Mouse (Mus musculus) MEL-GATA-1-ER (cell line): ENCODE measurements around the gene Spop.
"Not testable (repeated sequence)": the region's sequence is repeated elsewhere in the genome, so short reads cannot be mapped to it uniquely, and the experiment has no call there.

Experiments used
- DNase-seq: peaks from one replicate; pipeline ENCODE4 v3.0.0-alpha.2; 2012; ENCODE audit warnings: low read depth; ENCODE audit errors: extremely low read depth

Gene Spop

DNA sequence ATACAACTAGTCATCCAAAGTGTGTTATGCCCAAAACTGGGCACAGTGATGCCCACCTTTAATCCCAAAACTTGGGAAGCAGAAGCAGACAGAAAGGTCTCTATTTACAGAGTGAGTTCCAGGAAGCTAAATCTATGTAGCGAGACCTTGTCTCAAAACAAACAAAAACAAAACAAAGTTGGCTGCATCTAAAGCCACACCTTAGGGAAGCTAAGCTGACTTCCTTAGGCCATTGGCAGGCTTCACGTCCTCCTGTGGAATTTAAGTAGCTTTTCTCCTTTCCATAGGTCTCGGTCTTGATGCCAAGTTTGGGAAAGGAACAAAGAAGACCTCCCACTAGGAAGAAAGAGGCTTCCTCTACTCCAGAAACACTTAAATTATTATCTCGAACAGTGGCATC, 22.7 kb upstream of the Spop start:
- DNase-seq = no peak

DNA sequence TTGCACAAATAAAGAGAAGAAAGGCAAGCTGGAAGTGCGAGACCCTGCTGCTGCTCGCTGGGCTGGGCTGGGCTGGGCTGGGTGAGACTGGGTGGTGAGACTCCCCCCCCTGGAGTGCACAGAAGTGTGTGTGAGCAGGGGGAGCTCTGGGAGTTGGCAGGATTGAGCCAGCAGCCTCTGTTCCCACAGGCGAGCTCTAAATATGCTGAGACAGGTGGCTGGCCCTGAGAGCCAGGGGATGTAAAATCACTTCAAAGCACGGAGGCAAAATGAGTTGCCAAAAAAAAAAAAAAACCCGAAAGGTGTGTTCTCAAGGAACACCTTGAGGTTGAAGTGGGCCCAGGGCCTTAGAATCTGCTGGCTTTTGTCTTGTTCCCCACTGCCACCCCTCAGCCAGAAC, 22.1 kb upstream of the Spop start:
- DNase-seq = no peak

DNA sequence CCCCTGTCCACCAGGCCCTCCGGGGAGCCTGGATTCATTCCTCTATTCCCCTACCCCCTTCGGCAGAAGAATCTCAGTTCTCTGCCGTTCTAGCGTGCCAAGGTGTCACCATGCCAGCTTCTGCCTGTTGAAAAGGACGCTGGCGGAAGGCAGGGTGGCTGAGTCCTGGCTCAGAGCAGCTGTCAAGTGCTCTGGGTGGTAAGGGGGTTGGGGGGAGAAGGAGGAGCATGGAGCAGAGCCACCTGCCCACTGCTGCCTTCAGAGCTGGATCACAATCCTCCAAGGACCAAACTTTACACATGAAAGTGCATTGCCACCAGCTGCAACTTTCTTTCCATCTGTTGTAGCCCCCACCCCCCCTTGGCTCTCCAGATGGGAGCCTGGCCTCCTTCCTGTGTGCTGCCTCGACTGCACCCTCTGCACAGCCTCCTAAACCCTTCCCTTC, 21.6 kb upstream of the Spop start:
- DNase-seq = no peak

DNA sequence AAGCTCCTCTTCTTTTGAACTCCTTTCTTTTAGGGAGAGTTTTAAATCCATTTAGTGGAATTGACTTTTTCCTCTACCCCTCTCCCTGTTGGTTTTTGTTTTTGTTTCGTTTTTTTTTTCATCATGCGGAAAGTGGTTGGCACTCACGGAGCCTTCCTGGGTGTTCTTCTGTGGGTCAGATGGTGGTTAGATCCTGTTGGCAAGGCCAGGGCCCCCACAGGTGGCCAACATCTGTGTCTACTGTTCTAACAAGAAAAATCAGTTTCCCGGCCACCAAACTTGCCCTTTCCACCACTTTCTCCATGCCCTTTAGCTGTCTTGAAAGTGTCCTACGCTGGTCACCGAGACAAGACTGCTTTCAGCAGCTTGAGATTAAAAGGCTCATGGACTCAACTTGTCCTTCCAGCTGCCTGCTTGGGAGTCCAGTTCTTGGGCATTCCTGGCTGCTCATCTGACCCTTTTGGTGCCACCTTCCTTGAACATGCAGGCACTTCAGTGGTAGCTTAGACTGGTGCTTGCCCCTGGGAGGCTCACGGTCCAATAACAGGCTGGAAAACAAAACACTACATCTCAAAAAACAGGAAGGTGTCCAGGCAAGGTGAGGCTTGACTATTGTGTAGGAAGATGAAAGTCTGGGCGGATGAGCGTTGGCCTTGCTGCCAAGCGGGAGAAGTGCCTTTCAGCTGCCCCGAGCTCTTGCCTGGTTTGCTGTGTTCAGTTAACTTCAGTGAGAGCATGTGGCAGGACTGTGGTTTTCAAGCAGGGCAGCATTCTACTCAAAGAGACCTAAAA, 21.0 kb upstream of the Spop start:
- DNase-seq = no peak

DNA sequence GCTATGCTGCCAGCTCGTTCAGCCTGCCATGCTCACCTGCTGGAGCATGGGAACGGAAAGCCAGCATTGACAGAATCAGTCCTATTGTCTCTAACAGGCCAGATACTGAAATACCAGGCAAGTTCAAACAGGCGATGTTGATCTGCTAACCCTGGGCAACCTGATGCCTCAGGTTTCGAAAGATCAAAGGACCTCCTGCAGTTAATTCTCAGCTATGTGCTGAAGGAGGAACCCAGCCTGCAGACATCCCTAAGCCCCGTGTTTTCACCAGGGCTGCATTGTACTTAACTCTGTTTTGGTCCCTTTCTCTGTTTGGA, 20.4 kb upstream of the Spop start:
- no peak for DNase-seq

DNA sequence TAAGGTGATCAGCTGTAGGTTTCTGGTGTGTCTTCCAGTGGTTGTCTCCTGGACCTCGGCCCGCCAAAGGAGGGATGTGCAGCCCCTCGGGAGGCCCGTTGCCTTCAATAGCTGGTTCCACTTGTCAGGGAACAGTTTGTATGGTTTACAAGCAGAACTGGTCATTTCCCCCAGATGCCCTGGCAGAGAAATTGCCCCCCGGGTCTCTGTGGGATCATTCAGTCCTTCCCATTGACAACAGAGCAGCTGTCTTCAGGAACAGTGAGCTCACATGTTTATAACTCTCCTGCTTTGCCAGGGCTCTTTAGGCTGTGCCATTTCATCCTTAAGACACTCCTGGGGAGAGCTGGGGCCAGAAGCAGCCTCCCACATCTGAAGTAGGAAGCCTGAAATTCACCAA, 19.8 kb upstream of the Spop start:
- DNase-seq = no peak

DNA sequence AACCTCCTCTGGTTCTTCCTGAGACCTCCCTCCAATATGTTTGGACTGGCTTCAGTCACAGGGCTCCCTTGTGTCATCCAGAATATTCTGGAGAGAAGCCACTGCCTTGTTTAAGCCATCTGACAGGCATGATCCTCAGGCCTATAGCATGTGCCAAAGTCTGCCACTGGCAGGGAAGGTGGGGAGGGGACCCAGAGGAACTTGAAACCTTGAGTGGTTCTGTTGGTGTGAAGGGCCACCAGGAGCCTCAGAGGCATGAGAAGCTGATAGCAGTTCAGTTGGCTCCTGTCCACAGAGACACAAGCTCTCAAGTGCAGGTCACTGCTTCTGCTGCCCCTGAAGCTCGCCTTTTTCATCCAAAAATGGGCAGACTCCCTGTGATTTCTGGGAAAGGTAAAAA, 17.3 kb upstream of the Spop start:
- DNase-seq = no peak

DNA sequence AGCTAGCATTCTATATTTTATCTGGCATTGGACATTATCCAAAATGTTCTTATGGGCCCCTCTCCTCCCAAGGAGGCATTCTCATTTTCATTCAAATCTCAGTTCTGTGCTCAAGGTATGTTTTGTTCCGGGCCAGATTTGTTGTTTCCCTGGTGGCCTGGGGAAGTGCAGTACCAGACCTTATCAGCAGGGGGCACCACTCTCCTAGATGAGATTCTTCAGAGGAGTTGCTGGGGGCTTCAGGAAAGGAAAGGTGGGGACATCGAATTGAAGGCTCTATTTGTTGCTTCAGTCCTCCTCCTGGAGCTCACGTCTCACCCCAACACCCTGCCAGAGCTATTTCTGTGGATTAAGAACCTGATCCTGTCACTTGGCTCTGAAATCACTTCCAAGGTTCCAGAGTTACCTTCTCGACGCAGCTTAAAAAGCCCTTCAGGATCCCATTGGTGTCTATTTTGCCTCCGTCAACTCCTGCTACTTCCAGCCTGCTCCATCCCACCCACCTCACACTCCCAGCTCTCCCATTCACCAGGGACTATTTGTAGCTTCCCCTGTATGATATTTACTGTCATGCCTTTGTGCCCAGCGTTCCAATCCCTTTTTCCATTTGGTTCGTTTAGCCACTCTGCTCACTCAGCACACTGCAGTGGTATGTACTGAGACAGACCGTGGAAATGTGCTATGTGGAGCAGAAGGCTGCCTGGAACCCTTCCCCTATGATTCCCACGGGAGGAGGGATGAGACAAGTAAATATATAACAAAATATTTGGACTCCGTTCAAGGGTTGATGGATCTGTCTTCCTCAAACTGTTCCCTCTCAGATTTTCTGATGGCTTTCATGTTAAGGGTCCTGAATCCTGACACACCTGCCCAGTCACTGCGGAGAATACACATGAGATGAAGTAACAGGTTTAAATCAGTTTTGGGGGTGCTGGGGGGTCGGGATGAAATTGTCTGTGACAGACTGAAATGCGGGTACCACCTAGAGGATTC, 15.7 kb upstream of the Spop start:
- no peak for DNase-seq

DNA sequence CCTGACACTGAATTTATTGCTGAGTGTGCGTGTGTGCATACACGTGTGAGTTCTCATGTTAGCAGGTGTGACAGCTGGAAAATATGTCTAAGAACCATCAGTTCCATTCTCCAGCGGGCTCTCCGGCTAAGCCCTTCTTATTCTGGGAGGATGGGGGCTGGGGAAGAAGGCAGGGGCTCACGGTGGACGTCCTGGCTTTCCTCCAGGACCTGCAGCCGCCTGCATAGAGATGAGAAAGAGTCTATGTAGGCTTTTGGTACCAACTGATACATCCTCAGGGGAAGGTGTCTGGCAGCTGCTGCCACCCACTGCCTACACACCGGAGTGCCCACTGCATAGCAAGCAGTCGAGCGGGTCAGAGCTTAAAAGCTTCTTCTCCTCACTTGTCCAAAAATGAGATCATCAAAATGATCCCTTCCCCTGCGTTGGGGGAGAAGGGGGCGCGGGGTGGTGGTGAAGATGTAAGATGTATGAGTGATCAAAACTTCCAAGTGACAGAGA, 14.3 kb upstream of the Spop start:
- no peak for DNase-seq

DNA sequence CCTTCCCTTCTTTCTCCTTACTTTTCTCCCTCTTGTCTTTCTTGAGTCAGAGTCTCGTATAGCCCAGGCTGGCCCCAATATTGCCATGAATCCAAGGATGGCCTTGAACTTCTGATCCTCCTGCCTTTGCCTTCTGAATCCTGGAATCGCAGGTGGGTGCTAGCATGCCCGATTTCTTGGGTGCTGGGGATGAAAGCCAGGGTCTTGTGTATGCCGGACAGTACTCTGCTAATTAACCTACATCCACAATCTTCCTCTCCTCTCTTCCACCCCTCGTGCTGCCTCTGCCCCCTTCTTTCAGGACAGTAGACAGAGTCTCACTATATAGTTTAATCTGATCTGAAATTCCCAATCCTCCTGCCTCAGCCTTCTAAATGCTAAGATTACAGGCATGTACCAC, 12.3 kb upstream of the Spop start:
- DNase-seq = no peak

DNA sequence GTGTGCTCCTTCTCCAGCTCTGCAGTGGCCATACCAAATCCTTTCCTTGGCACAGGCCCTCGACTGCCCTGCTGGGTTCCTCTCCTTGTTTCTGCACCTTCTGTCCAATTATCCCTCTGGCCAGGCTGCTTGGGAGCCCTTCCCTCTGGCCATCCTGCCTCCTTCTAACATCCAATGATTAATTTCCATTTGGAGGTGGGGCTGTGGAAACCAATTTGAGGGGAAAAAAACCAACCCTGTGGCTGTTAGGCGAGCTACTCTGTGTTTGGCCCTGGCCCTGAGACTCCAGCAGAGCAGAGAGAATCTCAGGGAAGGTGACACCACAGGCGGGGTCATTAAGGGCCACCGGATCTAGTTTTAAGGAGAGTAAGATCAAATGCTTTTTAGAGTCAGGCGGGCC, 11.7 kb upstream of the Spop start:
- no peak for DNase-seq

DNA sequence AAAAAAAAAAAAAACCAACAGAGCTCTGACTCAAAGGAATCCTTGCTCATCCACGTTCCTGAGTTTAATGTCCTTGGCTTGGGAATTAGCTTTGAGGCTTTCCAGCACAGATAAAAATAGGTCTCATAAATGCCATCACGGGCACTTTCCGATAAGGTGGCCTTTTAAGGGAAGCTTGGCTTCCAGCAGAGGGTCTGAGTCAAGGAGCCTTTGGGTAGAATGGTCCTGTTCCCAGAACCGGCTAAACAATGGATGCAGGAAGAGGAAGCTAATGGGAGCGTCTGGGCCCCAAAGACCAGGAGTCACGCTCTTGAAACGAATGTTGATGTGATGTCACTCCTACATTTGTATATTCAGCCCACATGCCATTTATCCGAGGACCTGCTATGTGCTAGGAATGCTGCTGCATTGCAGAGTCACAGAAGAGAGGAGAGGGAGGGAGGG, 11.2 kb upstream of the Spop start:
- no peak for DNase-seq

DNA sequence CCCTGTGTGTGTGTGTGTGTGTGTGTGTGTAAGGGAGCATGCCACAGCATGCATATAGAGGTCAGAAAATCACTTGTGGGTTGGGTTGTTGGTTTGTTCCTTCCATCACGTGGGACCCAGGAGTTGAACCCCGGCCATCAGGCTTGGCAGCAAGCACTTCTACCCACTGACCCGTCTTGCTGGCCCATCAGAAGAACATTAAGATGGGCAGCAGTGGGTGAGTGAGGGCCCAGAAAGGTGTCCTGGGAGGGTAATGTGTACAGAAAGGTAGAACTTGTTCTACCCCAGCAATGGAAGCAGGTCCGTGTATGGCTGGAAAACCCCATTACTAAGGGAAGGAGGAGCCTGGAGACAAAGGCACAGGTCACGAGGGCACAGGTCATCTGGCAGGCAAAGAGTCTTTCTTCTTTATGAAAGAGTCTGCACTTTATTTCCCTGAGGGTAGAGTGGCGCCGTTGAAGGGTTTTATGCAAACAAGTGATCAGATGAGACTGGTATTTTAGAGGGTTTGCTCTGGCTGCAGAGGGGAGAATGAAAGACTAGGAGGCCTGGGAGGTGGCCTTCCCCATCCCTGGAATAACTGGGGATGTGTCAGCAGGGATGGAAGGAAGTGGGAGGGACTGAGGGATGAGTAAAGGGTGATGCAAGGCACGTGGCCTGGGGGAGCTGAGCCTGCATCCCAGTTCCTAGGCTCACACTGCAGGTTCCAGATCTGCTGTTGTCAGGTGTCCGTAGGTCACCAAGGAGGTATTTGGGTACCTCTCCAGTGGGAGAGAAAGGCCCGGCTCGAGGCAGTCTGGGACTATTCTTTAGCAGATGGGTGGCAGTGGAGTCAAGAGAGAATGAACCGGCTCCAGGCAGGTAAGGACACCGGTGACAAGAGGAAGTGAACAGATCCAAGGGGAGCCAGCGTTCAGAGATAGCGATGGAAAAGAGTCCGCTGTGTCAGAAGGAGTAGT, 10.2 kb upstream of the Spop start:
- DNase-seq = no peak

DNA sequence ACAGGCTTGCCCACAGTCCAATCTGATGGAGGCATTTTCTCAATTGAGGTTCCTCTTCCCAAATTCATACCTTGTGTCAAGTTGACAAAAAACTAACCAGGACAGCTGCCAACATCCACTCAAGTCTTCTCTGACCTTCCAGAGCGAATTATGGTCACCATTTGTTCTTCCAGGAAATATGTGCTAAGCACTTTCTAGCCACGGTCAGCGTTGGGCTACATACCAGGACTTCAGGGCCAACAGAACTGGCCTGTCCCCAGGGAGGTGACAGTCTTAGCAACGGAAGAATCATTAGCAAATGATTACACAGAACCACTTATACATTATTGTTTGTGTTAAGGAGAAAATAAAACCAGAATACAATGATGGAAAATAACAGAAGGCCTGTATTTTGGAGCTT, 8.1 kb upstream of the Spop start:
- no peak for DNase-seq

DNA sequence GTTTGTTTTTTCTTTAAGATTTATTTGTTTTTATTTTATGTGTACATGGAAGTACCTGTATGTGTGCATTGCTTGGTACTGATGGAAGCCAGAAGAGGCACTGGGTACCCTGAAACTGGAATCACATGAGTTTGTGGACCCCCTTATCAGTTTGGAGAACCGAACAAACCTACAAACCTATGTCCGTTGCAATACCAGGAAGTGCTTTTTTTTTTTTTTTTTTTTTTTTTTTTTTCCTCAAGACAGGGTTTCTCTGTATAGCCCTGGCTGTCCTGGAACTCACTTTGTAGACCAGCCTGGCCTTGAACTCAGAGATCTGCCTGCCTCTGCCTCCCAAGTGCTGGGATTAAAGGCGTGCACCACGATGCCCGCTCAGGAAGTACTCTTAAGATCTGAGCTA, 7.5 kb upstream of the Spop start:
- DNase-seq = not testable (repeated sequence)

DNA sequence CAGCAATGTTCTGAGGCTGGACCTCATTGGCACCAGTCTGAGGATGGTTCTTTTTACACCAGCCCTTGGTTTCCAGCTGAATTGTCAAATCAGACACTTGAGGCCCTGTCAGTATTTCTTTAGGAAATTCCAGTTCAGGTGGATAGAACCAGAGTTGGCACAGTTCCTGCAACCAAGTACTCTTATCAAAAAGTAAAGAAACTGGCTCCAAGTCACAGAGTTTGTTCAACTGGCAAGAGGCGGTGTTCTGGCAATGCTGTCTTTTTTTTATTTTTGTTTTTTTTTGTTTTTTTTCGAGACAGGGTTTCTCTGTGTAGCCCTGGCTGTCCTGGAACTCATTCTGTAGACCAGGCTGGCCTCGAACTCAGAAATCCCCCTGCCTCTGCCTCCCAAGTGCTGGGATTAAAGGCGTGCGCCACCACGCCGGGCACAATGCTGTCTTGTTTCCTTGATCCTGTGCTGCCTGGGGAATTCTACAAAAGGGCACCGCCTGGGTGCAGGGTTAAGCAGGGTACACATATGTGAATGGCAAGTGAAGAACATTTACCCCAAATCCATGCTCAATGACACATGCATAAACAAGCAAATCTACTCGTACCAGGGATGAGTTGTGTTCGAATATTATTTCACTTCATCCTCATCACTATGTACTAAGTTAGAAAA, 4.3 kb upstream of the Spop start:
- DNase-seq = no peak

DNA sequence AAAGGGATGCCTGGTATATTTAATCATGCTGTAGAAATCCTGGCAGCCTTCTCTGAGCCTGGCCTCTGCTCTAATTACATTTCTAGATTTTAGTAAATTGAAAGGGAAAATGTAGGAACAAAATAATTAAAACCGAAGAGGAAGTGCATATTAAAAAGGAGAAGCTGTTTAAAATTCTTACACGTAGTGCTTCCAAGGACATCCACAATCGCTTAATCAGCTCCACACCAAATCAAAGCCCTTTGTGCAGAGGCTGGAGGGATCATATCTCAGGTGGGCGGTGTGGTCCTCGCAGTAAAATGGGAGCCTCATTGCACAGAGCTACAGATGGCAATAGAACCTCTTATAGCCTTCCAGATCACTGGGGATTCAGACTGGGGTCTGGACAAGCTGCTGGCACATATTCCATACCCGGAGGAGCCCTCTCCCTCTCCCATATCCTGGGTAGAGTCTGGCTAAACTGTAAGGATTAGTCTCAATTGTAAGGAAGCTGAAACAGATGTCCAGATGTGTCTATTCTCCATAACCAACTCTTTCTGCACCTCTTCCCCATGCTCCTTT, 2.3 kb upstream of the Spop start:
- DNase-seq = no peak

DNA sequence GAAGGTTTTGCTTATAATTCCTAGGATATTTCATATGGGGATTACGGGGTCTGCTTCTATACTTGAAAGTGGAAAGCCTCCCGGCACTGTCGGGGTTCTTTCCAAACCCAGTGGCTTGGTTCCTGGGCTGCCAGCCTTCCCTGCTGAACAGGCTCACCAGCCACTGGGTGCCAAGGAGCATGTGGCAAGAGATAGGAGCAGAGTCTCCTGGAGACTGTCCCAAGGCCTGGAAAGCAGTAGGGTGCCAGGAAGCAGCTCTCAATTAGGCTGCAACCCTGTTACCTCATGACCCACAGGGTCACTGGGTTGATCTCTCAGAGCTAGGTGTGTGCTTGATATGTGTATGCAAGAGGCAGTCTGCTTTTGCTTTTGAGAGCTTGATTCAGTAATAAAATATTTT, 1.3 kb upstream of the Spop start:
- DNase-seq = no peak

DNA sequence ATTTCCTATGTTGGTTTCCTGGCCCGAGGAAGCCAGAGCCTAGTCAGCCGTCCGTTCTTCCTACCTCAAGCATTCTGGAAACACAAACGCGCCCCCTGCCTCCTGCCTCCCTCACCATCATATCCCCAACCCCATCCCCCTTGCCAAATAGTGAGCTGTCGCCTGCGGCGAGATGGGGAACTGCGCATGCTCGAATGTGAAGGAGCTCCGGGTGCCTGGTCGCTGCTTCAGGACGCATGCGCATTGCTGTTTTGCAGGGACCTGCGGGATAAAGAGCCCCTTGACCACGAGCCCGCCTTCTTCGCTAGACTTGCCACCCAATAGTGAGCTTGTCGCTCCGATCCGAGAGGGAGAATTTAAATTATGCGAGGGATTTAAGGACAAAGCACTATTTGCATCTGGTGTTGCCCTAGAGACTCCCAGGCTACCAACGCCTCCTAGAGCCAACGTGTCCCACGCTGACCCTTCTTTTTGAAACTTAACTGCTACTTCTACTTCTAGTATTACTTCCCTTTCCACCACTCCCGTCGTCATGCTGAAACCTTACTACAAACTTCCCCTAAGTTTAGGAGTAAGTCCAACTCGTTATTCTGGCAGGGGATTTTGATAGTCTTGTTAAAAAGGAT, 769 bp downstream of the Spop start:
- DNase-seq = peak; percentile 91

DNA sequence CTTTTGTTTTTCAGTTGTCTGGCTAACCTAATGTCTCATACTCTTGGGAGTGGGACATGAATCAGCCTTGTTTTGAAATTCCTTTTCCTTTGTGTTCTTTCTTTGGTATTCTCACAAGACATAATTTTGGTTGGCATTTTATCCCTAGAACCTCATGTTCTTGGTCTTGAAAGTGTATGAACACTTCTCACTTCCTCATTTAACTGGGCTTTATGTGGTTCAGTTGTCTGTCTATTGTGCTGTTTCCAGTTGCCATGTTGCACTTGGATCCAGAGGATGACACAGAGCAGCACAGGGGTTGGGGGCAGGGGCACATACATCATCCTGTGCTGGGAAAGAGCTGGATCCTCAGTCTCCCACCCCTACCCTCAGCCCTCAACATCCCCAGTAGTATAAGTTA, 2.1 kb downstream of the Spop start:
- peak; percentile 49 for DNase-seq
